Mouse (Mus musculus): ENCODE measurements at regions not wholly inside any gene's neighbourhood (a gene's known extent, or its start where the extent isn't known, plus 50 kb on each side); places are given as distances from the start of the nearest gene placed in this dataset.

DNA sequence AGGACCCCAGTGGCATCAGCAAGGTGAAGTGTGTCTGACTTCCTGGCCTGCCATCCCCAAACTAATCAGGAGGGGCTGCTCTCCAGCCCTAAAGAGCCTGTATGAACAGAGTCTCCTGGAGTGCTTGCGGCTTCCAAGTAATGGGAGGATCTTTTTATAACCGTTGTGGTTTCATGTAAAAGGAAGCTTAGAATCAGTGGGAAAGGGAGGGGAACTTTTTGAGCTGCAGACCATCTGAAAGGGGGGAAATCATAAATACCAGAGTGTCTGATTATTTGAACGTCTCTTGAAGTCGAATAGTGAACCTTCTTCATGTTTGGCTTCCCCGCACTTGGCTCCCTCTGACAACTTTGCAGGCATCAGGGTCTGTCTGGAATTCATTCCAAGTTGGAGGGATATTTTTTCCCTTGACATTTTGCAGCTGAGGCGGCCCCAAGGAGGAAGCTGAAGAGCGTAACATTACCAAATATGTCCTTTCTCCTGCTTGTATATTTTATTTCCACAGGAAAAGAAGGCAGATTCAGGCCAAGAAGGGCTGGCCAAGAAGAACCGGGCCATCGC is 147.2 kb upstream of the Ccn2 start:
- ATAC-seq (ENCODE audit: low FRiP score) (no peak), DNase-seq (ENCODE audit: low spot score) (no peak)
- no peaks in the 10 kb centered on the region for H3K36me3 ChIP-seq (ENCODE audit: control insufficient read depth, insufficient read depth, low read length)
- H3K4me3 ChIP-seq (ENCODE audit: low read depth, low read length) = no peak overlapping the region
- 90% methylated on average over 9 of the region's 9 CpGs for WGBS
- no peak overlapping the region for H3K27ac ChIP-seq (ENCODE audit: low read depth, low read length)
- no peaks in the 10 kb centered on the region for H3K9me3 ChIP-seq (ENCODE audit: control insufficient read depth, low read length)
- H3K9ac ChIP-seq (ENCODE audit: low read depth, low read length) = no peak overlapping the region
- H3K27me3 ChIP-seq (ENCODE audit: control insufficient read depth, insufficient read depth, low read length) = no peaks in the 10 kb centered on the region
- no peaks in the 10 kb centered on the region for H3K4me1 ChIP-seq (replicated peaks; ENCODE audit: control insufficient read depth, insufficient read depth, low read length)
- H3K4me2 ChIP-seq (replicated peaks; ENCODE audit: low read depth, low read length) = no peak overlapping the region

DNA sequence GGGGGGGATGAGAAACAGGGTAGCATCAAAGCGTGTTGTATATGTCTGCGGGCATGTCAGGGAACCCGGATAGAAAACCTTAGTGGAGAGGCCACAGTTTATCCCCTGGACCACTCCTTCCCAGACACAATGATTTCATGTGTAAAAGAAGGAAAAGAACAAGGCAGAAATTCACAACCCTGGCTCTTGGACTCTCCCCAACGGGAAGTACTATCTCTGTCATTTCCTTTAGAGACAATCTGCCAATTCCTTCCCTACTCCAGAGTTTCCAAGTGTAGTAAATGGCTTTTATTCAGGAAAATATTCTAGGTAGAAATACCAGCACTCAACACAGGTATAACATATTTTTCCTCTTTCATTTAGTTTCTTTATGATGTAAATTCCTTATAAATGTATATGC is 141.7 kb upstream of the Ccn2 start:
- Histone ChIP-seq H3K27me3 (ENCODE audit: control insufficient read depth, insufficient read depth, low read length) (no peaks in the 10 kb centered on the region), H3K4me3 (ENCODE audit: low read depth, low read length) (no peak overlapping the region), H3K4me1 (replicated peaks; ENCODE audit: control insufficient read depth, insufficient read depth, low read length) (no peaks in the 10 kb centered on the region), H3K4me2 (replicated peaks; ENCODE audit: low read depth, low read length) (no peak overlapping the region), H3K36me3 (ENCODE audit: control insufficient read depth, insufficient read depth, low read length) (no peaks in the 10 kb centered on the region), H3K9me3 (ENCODE audit: control insufficient read depth, low read length) (no peaks in the 10 kb centered on the region), H3K9ac (ENCODE audit: low read depth, low read length) (no peak overlapping the region), H3K27ac (ENCODE audit: low read depth, low read length) (no peak overlapping the region)
- ATAC-seq (ENCODE audit: low FRiP score) (no peak), DNase-seq (ENCODE audit: low spot score) (no peak)
- 92% methylated on average over 4 of the region's 4 CpGs for WGBS

DNA sequence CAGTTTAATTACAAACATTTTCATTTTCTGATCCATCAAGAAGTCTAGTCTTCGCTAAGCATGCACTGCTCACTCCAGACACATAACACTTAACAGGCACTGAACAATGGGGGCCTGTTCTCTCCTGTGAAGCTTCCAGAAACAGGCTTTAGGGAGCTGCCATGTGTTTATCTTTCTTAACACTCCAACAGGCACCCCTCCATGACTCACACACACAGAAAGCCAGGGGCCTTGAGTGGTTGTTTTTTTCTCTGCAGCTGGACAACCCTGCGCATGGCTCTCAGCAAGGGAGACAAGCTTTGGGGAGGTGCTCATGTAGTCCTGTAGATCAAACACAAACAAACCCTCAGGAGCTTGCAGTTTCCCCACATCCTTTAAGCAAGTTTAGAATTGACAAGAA is 136.6 kb upstream of the Ccn2 start:
- no peaks in the 10 kb centered on the region for H3K9me3 ChIP-seq (ENCODE audit: control insufficient read depth, low read length)
- H3K27ac ChIP-seq (ENCODE audit: low read depth, low read length) = no peak overlapping the region
- 78% methylated on average over 2 of the region's 2 CpGs for WGBS
- ATAC-seq (ENCODE audit: low FRiP score) = no peak
- H3K9ac ChIP-seq (ENCODE audit: low read depth, low read length) = no peak overlapping the region
- H3K4me1 ChIP-seq (replicated peaks; ENCODE audit: control insufficient read depth, insufficient read depth, low read length) = no peaks in the 10 kb centered on the region
- no peaks in the 10 kb centered on the region for H3K36me3 ChIP-seq (ENCODE audit: control insufficient read depth, insufficient read depth, low read length)
- H3K4me3 ChIP-seq (ENCODE audit: low read depth, low read length) = no peak overlapping the region
- no peak for DNase-seq (ENCODE audit: low spot score)
- H3K4me2 ChIP-seq (replicated peaks; ENCODE audit: low read depth, low read length) = no peak overlapping the region
- H3K27me3 ChIP-seq (ENCODE audit: control insufficient read depth, insufficient read depth, low read length) = no peaks in the 10 kb centered on the region

DNA sequence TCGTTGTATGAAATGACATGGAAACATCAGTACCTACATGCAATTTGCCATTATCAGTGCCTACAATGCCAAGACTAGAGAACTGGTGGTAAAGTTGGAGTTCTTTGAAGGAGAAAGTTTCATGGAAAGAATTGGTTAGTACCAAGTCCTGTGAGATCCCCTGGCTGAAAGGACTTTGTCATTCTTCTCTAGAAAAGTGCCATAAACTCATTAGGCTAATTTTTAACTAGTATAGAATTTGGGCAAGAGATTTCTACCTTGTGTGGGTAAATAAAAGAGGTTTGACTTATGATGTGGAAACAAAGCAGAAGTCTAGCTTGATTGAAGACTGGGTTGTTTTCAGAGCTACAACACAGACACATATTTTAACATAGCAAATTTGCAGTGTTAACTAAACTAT is 131.4 kb upstream of the Ccn2 start:
- Histone ChIP-seq H3K4me1 (replicated peaks; ENCODE audit: control insufficient read depth, insufficient read depth, low read length) (no peaks in the 10 kb centered on the region), H3K9me3 (ENCODE audit: control insufficient read depth, low read length) (no peaks in the 10 kb centered on the region), H3K27ac (ENCODE audit: low read depth, low read length) (no peak overlapping the region), H3K4me3 (ENCODE audit: low read depth, low read length) (no peak overlapping the region), H3K4me2 (replicated peaks; ENCODE audit: low read depth, low read length) (no peak overlapping the region), H3K27me3 (ENCODE audit: control insufficient read depth, insufficient read depth, low read length) (no peaks in the 10 kb centered on the region), H3K36me3 (ENCODE audit: control insufficient read depth, insufficient read depth, low read length) (no peaks in the 10 kb centered on the region), H3K9ac (ENCODE audit: low read depth, low read length) (no peak overlapping the region)
- WGBS = 89% methylated on average over 1 of the region's 1 CpGs
- no peak for DNase-seq (ENCODE audit: low spot score)
- no peak for ATAC-seq (ENCODE audit: low FRiP score)

DNA sequence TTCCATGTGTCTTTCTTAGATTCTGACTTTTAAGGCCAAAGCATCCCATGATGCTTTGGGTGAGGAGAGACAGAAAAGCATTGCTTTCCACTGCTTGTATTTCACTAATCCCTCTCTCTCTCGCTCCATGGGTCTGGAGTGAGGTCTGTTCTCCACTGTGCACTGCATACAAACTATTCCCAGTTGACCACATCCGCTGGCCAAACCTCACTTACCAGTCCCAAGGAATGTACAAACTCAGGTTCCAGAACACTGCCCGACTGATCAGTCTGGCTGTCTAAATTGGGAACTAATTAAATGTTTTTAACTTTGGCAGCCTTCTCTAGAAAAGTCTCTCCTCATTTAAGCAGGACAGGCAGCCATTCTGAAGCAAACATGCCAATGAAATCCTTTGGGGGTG is 130.9 kb upstream of the Ccn2 start:
- Histone ChIP-seq H3K27me3 (ENCODE audit: control insufficient read depth, insufficient read depth, low read length) (no peaks in the 10 kb centered on the region), H3K4me1 (replicated peaks; ENCODE audit: control insufficient read depth, insufficient read depth, low read length) (no peaks in the 10 kb centered on the region), H3K4me2 (replicated peaks; ENCODE audit: low read depth, low read length) (no peak overlapping the region), H3K9ac (ENCODE audit: low read depth, low read length) (no peak overlapping the region), H3K27ac (ENCODE audit: low read depth, low read length) (no peak overlapping the region), H3K4me3 (ENCODE audit: low read depth, low read length) (no peak overlapping the region), H3K9me3 (ENCODE audit: control insufficient read depth, low read length) (no peaks in the 10 kb centered on the region), H3K36me3 (ENCODE audit: control insufficient read depth, insufficient read depth, low read length) (no peaks in the 10 kb centered on the region)
- no peak for DNase-seq (ENCODE audit: low spot score)
- 80% methylated on average over 3 of the region's 3 CpGs for WGBS
- ATAC-seq (ENCODE audit: low FRiP score) = no peak

DNA sequence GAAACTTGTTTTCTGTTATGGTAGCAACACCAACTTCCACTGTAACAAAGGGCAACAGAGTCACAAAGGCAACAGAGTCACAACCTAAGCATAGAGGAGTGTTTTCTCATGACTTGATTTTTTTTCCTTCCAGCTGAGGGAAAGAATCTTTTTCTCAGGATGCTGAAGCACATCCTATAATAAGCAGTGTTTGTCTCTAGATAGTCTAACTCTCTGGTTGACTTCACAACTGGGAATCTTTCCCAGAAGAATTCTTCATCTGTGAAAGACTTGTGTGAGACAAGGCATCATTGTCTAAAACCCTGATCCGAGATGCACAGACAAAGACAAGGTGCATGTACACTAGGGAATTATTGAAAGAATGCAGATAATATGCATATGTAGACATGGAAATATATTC is 125.5 kb upstream of the Ccn2 start:
- H3K9me3 ChIP-seq (ENCODE audit: control insufficient read depth, low read length) = no peaks in the 10 kb centered on the region
- 91% methylated on average over 1 of the region's 1 CpGs for WGBS
- no peak overlapping the region for H3K4me2 ChIP-seq (replicated peaks; ENCODE audit: low read depth, low read length)
- ATAC-seq (ENCODE audit: low FRiP score) (no peak), DNase-seq (ENCODE audit: low spot score) (no peak)
- no peak overlapping the region for H3K27ac ChIP-seq (ENCODE audit: low read depth, low read length)
- no peak overlapping the region for H3K4me3 ChIP-seq (ENCODE audit: low read depth, low read length)
- H3K4me1 ChIP-seq (replicated peaks; ENCODE audit: control insufficient read depth, insufficient read depth, low read length) = no peaks in the 10 kb centered on the region
- H3K27me3 ChIP-seq (ENCODE audit: control insufficient read depth, insufficient read depth, low read length) = no peaks in the 10 kb centered on the region
- no peak overlapping the region for H3K9ac ChIP-seq (ENCODE audit: low read depth, low read length)
- H3K36me3 ChIP-seq (ENCODE audit: control insufficient read depth, insufficient read depth, low read length) = no peaks in the 10 kb centered on the region

DNA sequence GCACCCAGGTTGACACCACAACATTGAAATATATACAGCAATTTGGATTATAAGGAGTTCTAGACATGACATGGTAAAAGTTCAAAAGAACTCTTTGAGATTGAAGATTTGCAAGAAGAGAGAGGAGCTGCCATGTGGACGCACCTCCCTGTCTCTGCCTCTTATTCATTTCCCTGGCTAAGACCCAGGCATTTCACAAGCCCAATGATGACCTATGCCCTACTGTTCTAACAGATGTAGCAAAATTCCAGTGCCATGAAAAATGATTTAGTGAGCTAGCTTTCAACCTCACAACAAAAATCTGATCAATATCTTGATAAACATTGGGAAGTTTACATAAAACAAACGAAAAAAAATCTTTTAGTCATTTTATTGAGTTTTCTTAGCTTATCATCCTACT is 123.7 kb upstream of the Ccn2 start:
- no peaks in the 10 kb centered on the region for H3K9me3 ChIP-seq (ENCODE audit: control insufficient read depth, low read length)
- 84% methylated on average over 2 of the region's 2 CpGs for WGBS
- H3K4me3 ChIP-seq (ENCODE audit: low read depth, low read length) = no peak overlapping the region
- H3K4me1 ChIP-seq (replicated peaks; ENCODE audit: control insufficient read depth, insufficient read depth, low read length) = no peaks in the 10 kb centered on the region
- no peak overlapping the region for H3K4me2 ChIP-seq (replicated peaks; ENCODE audit: low read depth, low read length)
- DNase-seq (ENCODE audit: low spot score) (no peak), ATAC-seq (ENCODE audit: low FRiP score) (no peak)
- H3K27me3 ChIP-seq (ENCODE audit: control insufficient read depth, insufficient read depth, low read length) = no peaks in the 10 kb centered on the region
- no peaks in the 10 kb centered on the region for H3K36me3 ChIP-seq (ENCODE audit: control insufficient read depth, insufficient read depth, low read length)
- no peak overlapping the region for H3K9ac ChIP-seq (ENCODE audit: low read depth, low read length)
- no peak overlapping the region for H3K27ac ChIP-seq (ENCODE audit: low read depth, low read length)

DNA sequence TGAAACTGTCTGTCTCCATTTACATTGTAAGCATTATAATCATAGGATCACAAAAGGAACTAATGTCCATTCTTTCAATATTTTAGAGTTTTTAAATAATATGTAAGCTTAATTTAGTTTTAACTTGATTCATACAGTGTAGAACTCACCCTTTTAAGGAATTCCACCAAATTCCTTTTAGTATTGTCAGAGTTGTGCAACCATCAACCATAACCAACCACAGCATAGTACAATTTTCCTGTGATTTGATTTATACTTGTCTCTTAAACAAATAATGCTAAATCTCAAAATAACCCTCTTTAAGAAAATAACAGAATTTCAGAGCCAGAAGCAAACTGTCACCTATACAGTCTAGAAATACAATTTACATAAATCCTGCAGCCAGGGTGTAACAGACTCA is 119.0 kb upstream of the Ccn2 start:
- Histone ChIP-seq H3K9me3 (ENCODE audit: control insufficient read depth, low read length) (no peaks in the 10 kb centered on the region), H3K27me3 (ENCODE audit: control insufficient read depth, insufficient read depth, low read length) (no peaks in the 10 kb centered on the region), H3K9ac (ENCODE audit: low read depth, low read length) (no peak overlapping the region), H3K4me3 (ENCODE audit: low read depth, low read length) (no peak overlapping the region), H3K36me3 (ENCODE audit: control insufficient read depth, insufficient read depth, low read length) (no peaks in the 10 kb centered on the region), H3K4me1 (replicated peaks; ENCODE audit: control insufficient read depth, insufficient read depth, low read length) (no peaks in the 10 kb centered on the region), H3K4me2 (replicated peaks; ENCODE audit: low read depth, low read length) (no peak overlapping the region), H3K27ac (ENCODE audit: low read depth, low read length) (no peak overlapping the region)
- no peak for DNase-seq (ENCODE audit: low spot score)
- ATAC-seq (ENCODE audit: low FRiP score) = no peak

DNA sequence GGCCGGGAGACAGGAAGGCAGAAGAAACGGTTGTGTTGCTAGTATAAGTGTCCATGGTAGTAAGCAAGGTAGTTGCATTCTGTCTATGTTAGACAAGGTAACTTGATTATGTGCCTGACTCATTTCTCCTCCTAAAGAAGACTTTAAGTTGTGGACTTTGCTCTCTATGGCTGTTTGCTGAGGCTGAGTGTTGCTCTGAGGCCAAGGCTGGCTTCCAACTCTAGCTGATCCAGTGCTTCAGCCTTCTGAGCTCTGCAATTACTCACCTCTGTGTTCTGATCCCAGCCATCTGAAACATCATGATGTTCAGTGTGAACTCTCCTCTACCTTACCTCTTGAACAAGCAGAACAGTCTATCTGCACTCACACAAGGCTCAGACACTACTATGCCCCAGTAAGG is 116.7 kb upstream of the Ccn2 start:
- ATAC-seq (ENCODE audit: low FRiP score) (no peak), DNase-seq (ENCODE audit: low spot score) (no peak)
- Histone ChIP-seq H3K27ac (ENCODE audit: low read depth, low read length) (no peak overlapping the region), H3K9ac (ENCODE audit: low read depth, low read length) (no peak overlapping the region), H3K4me3 (ENCODE audit: low read depth, low read length) (no peak overlapping the region), H3K4me1 (replicated peaks; ENCODE audit: control insufficient read depth, insufficient read depth, low read length) (no peaks in the 10 kb centered on the region), H3K4me2 (replicated peaks; ENCODE audit: low read depth, low read length) (no peak overlapping the region), H3K27me3 (ENCODE audit: control insufficient read depth, insufficient read depth, low read length) (no peaks in the 10 kb centered on the region), H3K9me3 (ENCODE audit: control insufficient read depth, low read length) (no peaks in the 10 kb centered on the region), H3K36me3 (ENCODE audit: control insufficient read depth, insufficient read depth, low read length) (no peaks in the 10 kb centered on the region)
- 95% methylated on average over 2 of the region's 2 CpGs for WGBS

Measured in hindbrain, embryonic 11.5 days (tissue).